Mouse (Mus musculus) CD4-positive naive resting alpha-beta T cell, adult 57 days (primary cell): ENCODE measurements around the gene Gm13084. TPM values are rescaled to one million over a fixed set of nuclear protein-coding genes. Genes with fewer than 3 reads are reported as not detected.

Experiments
- total RNA-seq: library from RNA; stranded (reverse); gene quantifications from one replicate; pipeline ENCODE4 v1.2.4, GENCODE M21; 2023

Gene Gm13084
- total RNA-seq = not detected

DNA sequence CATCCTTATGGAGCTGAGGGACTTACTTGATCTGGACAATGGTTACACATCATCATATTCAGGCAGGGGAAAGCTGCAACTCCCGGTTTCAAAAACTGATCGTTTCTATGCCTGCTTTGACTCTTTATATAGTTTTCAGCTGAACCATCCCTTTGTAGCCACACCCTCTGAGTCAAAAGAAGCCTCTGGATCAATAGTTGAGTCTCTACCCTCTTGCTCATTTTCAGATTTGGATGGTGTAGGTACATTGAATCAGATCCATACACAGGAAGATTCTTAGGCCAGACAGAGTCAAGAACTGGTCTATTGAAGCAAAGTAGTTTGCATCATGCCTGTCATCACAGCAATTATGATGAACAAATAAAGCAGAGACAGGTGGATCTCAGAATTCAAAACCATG is at the start of gene Gm13084:
Gm13084 (minus strand) TSS at position 101 of the 400 bp plus-strand sequence.

DNA sequence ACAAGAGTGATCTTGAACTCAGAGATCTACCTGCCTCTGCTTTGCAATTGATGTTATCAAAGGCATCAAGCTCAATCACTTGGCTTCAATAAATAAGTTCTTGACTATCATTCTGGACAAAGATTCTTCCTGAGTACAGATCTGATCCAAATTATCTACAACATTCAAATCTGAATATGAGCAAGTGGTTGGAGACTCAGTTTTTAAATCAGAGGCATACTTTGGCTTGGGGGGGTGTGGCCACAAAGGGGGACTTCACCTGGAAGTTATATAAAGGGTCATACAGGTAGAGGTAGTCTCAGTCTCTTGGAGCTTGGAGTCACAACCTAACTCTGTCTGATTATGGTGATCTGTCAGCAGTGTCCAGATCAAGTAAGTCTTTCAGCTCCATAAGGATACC is 30.3 kb upstream of the Gm13084 start, which contains the start of gene Gm13103:
Gm13103 (plus strand) TSS at position 301 of the 400 bp plus-strand sequence.

DNA sequence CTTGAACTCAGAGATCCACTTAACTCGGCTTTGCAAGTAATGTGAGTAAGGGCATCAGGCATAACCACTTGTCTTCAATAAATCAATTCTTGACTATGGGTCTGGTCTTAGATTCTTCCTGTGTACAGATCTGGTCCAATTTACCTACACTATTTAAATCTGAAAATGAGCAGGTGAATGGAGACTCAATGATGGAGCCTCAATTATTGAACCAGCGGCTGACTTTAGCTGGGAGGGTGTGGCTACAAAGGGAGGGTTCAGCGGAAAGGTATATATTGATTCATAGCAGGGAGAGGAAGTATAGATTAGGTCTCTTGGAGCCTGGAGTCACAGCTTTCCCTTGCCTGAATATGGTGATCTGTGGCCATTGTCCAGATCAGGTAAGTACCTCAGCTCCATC is 26.8 kb downstream of the Gm13084 start, which contains the start of gene Gm13023:
Gm13023 (plus strand) TSS at position 301 of the 400 bp plus-strand sequence.

Other genes with a start within 250 kb of the Gm13084 start
- not detected for gene Gm13083, start 201.1 kb downstream of the Gm13084 start, total RNA-seq
- gene Gm13088, start 158.8 kb downstream of the Gm13084 start, total RNA-seq = not detected
- gene Gm13089, start 113.4 kb downstream of the Gm13084 start, total RNA-seq = not detected
- not detected for gene Gm13078, start 96.6 kb downstream of the Gm13084 start, total RNA-seq
- gene Gm13023, start 26.7 kb downstream of the Gm13084 start, total RNA-seq = not detected
- not detected for gene Gm13103, start 30.4 kb upstream of the Gm13084 start, total RNA-seq
- gene Pramef6, start 84.3 kb upstream of the Gm13084 start, total RNA-seq = not detected
- gene Pramef25, start 134.9 kb upstream of the Gm13084 start, total RNA-seq = not detected
- not detected for gene Gm13101, start 150.9 kb upstream of the Gm13084 start, total RNA-seq
- not detected for gene Pramef17, start 178.3 kb upstream of the Gm13084 start, total RNA-seq
- gene Pramel4, start 243.0 kb upstream of the Gm13084 start, total RNA-seq = not detected